Mouse (Mus musculus) thymus, postnatal 4 days (tissue): ENCODE data around the gene Gm49342.
"Not testable (repeated sequence)": the region's sequence is repeated elsewhere in the genome, so short reads cannot be mapped to it uniquely, and the experiment has no call there.

Experiments used
- DNase-seq: peaks from one replicate; pipeline ENCODE4 v3.0.0; 2021

Gene Gm49342

GRCm38 (mm10) chr14:50943932-50944667 lies at the start of gene Gm49342:
TSS of gene Gm49342 (plus strand) at chr14:50944517.
- DNase-seq, result peak; percentile 83

DNA sequence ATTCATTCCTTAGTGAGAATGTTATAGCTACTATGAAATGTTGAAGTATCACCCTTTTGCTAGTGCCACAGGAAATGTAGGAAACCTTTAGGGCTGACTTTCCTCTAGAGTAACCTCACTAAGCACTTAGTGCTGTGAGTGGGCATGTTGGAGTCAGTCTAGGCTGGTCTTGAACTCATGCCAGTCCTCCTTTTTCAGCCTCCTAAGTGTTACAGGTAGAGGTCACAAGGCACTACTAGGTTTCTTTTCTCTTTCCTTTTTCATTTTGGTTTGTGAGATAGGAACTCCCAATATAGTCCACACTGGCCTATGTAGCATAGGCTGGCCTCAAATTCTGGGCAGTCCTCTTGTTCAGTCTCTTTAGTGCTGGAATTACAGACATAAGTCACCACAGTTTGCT lies 48.9 kb upstream of the Gm49342 start:
- DNase-seq, result no peak

GRCm38 (mm10) chr14:50895985-50896746 lies 48.2 kb upstream of the Gm49342 start:
- DNase-seq, result no peak

GRCm38 (mm10) chr14:50896747-50897373 lies 47.5 kb upstream of the Gm49342 start:
- peak; percentile 16 for DNase-seq

DNA sequence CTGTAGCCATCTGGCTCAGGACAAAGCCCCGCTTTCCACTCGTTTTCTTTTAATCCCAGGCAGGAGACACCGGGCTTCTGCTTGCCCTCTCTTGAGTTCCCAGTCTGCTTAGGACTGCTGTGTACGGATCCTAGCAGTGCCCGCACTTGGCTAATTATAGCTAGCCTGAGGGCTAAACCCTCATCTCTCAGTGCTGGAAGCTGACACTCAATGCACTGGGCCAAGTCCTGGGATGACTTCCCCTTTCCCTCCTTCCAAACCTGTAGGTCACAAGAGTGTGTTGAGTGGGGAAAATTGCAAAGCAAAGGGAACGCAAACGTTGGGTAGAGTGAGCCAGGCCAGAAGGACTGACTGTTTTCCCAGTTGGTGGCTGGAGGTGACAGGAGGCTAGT lies 46.9 kb upstream of the Gm49342 start, which contains the start of gene Klhl33:
Gene Klhl33 (minus strand): TSS at position 134 of the 392 bp plus-strand sequence.
- no peak for DNase-seq

- DNase-seq, result not testable (repeated sequence)
Observed at GRCm38 (mm10) chr14:50897992-50898391, 46.3 kb upstream of the Gm49342 start.

GRCm38 (mm10) chr14:50903973-50904827 lies 40.1 kb upstream of the Gm49342 start:
- DNase-seq, result peak; percentile 33

- DNase-seq, result no peak
Observed at GRCm38 (mm10) chr14:50904828-50905129, 39.5 kb upstream of the Gm49342 start.

DNA sequence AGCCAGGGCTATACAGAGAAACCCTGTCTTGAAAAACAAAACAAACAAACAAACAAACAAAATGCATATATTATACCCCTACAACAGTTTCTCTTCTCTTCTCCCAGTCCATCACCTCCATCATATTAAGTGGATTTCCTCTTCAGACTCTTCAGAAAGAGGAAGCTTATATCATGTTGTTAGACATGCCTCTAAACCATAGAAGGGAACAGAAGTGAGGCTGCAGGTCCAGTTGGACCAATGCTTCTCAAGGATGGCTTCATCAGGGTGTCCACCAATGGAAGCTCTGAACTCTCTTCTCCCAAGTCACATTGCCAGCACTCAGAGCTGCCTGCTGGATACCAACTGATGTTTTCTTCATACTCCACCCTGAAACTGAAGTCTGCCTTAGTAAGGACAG lies 39.0 kb upstream of the Gm49342 start:
- DNase-seq, result not testable (repeated sequence)

GRCm38 (mm10) chr14:50908126-50908525 lies 36.2 kb upstream of the Gm49342 start:
- no peak for DNase-seq

DNA sequence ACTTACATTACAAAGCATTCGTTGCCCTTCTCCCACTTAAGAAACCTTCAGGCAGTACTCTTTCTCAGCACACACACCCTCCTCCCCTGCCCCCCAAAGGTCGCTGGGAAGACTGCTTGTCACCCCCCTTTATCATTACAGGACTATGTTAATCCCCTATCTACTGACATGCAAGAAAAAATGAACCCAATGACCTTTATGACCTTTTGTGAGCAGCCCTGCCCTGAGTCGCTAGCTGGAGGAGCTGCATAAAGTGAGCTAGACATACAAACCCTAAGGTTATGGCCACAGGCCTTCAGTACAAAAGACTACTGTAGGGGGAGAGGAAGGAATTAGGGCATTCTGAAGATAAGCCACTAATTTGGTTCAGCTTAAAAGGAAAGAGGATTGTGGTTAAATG lies 33.0 kb upstream of the Gm49342 start:
- DNase-seq, result no peak

DNA sequence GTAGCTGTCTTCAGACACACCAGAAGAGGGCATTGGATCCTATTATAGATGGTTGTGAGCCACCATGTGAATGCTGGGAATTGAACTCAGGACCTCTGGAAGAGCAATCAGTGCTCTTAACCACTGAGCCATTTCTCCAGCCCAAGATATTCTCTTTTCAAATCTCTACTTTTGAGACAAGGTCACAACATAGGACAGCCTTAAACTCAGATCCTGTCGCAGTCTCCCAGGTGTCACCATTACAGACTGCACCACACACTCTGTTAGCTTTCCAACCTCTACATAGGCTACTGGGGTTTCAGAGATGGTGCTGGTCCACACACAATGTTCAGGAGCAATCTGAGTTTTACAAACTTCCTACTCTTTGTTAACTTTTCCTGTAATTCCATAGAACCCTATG lies 20.9 kb upstream of the Gm49342 start:
- DNase-seq, result not testable (repeated sequence)

GRCm38 (mm10) chr14:50924281-50925064 lies 19.8 kb upstream of the Gm49342 start, which contains the start of the genes Osgep and Apex1:
TSS of gene Osgep (minus strand) at chr14:50924893.
TSS of gene Apex1 (plus strand) at chr14:50924968.
- DNase-seq, result peak; percentile 97

GRCm38 (mm10) chr14:50925111-50925920 lies 19.0 kb upstream of the Gm49342 start:
- no peak for DNase-seq

DNA sequence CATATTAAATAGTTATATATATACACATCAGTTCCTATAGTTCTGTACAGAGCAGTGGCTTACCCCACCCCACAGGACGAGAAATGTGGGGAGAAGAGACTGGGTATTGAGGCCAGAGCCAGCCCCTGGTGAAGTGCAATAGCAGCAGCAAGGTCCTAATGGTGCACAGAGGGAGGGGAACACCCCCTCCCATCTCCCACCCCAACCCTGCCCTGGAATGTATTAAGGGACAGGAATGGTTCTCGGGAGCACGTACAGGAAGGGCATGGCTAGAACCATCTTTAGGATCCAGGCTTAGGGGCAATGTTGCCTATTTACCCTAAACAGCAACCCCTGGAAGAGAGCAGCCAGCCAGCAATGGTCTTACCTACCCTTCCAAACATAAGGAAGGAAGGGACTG lies 17.0 kb upstream of the Gm49342 start:
- no peak for DNase-seq

GRCm38 (mm10) chr14:50929951-50930350 lies 14.4 kb upstream of the Gm49342 start:
- DNase-seq, result no peak

DNA sequence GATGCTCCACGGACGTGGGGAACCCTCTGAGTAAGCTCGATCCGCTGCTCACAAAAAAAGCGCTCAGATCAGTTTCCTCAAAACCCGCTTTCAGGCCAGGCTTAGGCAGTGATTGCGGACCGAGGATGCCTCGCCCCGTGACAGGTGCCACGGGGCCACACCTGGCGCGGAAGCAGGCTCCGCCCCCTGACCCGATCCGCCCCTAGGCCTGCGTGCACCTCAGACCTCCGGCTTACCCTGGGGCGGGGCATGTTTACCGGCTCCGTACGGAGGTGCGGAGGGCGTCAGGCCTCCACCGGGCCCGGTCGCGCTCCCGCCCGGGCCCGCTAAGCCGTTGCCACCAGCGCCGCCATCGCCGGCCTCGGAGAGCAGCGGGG lies 14.0 kb upstream of the Gm49342 start:
- DNase-seq, result peak; percentile 81

GRCm38 (mm10) chr14:50930754-50931492 lies 13.4 kb upstream of the Gm49342 start, which contains the start of the genes Pip4p1 and Pnp:
TSS of gene Pip4p1 (minus strand) at chr14:50930856.
TSS of gene Pnp (plus strand) at chr14:50931082.
- DNase-seq, result peak; percentile 100

DNA sequence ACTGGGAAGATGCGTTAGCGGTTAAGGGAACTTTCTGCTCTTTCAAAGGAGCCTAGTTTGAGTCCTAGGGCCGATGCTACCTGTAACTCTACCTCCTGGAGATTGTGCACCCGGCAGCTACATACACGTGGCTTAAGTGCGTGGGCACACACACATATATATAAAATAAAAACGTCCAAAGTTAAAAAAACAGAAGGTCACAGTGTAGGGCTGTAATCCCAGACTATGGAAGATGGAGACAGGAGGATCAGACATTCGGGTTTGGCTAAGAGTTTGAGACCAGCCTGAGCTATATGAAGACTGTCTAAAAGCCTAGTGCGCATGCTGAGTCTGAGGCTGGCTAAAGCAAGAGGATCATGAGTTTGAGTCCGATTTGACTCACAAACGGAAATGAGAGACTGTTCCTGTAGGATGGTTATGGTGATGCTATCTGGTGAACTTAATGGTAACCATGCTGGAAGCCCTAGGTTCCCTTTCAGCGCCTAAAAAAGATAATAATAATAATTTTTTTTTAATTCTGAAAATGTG lies 12.8 kb upstream of the Gm49342 start:
- no peak for DNase-seq

DNA sequence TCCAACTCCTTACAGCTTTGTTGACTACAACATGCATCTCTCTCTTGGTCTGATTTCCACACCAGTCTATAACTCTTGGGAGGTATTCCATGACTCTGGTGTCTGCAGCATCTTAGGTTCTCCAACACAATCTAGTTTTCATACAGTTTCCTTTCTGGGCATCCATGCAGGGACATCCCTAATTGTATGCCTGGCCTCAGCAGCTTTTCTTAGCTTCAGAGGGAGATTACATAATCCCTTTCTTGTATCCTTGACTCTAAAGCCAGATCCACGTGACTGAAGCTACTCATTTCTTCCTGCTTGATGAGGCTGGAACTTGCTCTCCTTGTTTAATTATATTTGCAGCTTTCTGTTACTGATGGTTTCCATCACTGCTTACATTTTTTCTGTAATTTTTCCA lies 7.7 kb upstream of the Gm49342 start:
- no peak for DNase-seq
